Mouse (Mus musculus): ENCODE data around the gene Sugp2. TPM values are rescaled to one million over a fixed set of nuclear protein-coding genes. Genes with fewer than 3 reads are reported as not detected.
A peak's percentile ranks its signal among the peaks of the same experiment; 100 is the strongest.

Gene Sugp2
- polyA plus RNA-seq, 1 experiment from 2014 or later = 74.7 TPM

DNA sequence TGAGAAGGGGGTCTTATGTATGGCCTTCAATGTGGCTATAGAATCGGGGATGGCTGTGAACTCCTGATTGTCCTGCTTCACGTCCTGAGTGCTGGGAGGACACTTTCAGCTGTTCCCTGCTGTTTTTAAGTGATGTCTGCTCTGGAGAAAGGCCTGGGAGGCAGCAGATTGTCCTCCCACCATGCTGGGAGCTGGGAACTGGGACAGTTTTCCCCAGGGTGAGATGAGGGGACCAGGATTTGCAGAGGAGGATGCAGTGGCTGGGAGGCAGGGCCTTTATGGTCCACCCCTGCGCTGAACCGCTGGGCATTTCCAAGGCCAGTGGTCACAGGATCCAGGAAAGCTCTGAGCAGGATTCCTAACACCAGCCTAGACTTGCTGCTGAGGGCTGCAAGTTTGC lies 31.0 kb upstream of the Sugp2 start:
- Histone ChIP-seq H3K36me3 (ENCODE audit: control insufficient read depth, insufficient read depth, low read length) (no peaks in the 10 kb centered on the region), H3K27ac (ENCODE audit: low read depth, low read length) (no peak overlapping the region), H3K9me3 (ENCODE audit: control insufficient read depth, low read length) (no peaks in the 10 kb centered on the region), H3K27me3 (ENCODE audit: control insufficient read depth, insufficient read depth, low read length) (no peaks in the 10 kb centered on the region), H3K9ac (ENCODE audit: low read length) (no peak overlapping the region), H3K4me3 (ENCODE audit: low read depth, low read length) (no peak overlapping the region), H3K4me1 (replicated peaks; ENCODE audit: control insufficient read depth, insufficient read depth, low read length) (no peaks in the 10 kb centered on the region), H3K4me2 (ENCODE audit: low read depth, low read length, severe bottlenecking) (no peak overlapping the region)
- no peak for ATAC-seq (replicated peaks; ENCODE audit: low FRiP score)
- DNase-seq (ENCODE audit: low spot score) = no peak
- 74% methylated on average over 4 of the region's 4 CpGs for WGBS

DNA sequence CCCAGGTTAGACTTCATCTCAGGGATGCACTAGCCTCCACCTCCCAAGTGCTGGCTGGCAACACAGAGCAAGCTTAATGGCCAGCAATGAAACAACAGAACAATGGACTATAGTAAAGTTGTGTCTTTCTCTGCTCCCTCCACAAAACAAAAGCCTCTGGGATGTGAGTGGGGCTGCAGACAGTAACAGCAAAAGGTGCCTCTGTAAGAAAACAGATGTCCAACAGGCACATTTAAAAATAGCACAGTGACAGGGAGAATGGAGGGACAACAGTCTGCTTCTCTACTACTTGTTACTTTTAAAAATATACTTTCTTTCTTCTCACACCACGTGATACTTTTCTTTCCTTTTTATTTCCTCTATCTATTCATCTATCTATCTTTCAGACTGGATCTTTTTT lies 29.3 kb upstream of the Sugp2 start:
- Histone ChIP-seq H3K4me1 (replicated peaks; ENCODE audit: control insufficient read depth, insufficient read depth, low read length) (no peaks in the 10 kb centered on the region), H3K9me3 (ENCODE audit: control insufficient read depth, low read length) (no peaks in the 10 kb centered on the region), H3K4me3 (ENCODE audit: low read depth, low read length) (no peak overlapping the region), H3K36me3 (ENCODE audit: control insufficient read depth, insufficient read depth, low read length) (no peaks in the 10 kb centered on the region), H3K9ac (ENCODE audit: low read length) (no peak overlapping the region), H3K27me3 (ENCODE audit: control insufficient read depth, insufficient read depth, low read length) (no peaks in the 10 kb centered on the region), H3K27ac (ENCODE audit: low read depth, low read length) (no peak overlapping the region), H3K4me2 (ENCODE audit: low read depth, low read length, severe bottlenecking) (no peak overlapping the region)
- ATAC-seq (replicated peaks; ENCODE audit: low FRiP score) (no peak), DNase-seq (ENCODE audit: low spot score) (no peak)
- 61% methylated on average over 1 of the region's 1 CpGs for WGBS

DNA sequence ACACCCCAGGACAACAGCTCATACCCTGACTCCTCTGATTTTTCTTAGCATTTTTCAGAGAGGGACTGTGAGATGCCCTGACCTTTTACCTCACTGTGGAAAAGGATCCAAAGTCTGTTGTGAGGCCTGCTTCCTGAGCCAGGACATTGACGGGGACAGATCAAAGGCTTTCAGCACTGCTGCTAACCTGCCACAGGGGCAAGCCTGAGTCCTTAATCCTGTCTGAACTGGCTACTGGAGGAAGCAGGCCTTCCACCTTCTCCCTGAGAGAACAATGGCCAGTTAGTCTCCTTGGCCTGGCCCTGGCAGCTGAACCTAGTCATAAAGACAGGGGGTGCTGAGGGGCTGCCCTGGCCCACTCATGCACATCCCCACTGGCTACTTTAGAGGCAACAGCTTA lies 25.9 kb upstream of the Sugp2 start:
- no peak for ATAC-seq (replicated peaks; ENCODE audit: low FRiP score)
- no peaks in the 10 kb centered on the region for H3K36me3 ChIP-seq (ENCODE audit: control insufficient read depth, insufficient read depth, low read length)
- H3K4me3 ChIP-seq (ENCODE audit: low read depth, low read length) = no peak overlapping the region
- peaks cover 4% of the 10 kb centered on the region; the same call in 1 of the 2 replicates for H3K4me1 ChIP-seq (replicated peaks; ENCODE audit: control insufficient read depth, insufficient read depth, low read length)
- H3K9ac ChIP-seq (ENCODE audit: low read length) = no peak overlapping the region
- 40% methylated on average over 1 of the region's 1 CpGs for WGBS
- H3K27me3 ChIP-seq (ENCODE audit: control insufficient read depth, insufficient read depth, low read length) = peaks cover 10% of the 10 kb centered on the region
- H3K9me3 ChIP-seq (ENCODE audit: control insufficient read depth, low read length) = no peaks in the 10 kb centered on the region
- H3K27ac ChIP-seq (ENCODE audit: low read depth, low read length) = no peak overlapping the region
- DNase-seq (ENCODE audit: low spot score) = no peak
- no peak overlapping the region for H3K4me2 ChIP-seq (ENCODE audit: low read depth, low read length, severe bottlenecking)

DNA sequence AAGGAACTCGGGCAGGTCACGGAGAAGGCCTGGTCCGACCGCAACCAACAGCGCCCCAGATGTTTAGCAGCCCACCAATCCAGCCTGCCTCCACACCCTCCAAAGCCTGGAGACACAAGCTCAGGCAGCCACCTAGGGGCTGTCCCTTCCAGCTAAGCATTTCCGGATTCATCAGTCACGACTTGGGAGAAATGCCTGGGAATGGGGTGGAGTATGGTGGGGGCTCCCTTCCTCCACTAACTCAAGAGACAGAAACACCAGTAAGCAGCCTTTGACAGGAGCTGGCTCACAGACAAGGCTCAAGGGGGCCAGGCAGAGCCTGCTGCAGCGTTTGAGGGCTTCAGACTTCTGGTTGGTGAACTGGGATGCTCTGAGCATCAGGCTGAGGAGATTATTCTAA lies 23.5 kb upstream of the Sugp2 start:
- 33% methylated on average over 8 of the region's 8 CpGs for WGBS
- Histone ChIP-seq H3K27ac (ENCODE audit: low read depth, low read length) (no peak overlapping the region), H3K4me2 (ENCODE audit: low read depth, low read length, severe bottlenecking) (no peak overlapping the region)

DNA sequence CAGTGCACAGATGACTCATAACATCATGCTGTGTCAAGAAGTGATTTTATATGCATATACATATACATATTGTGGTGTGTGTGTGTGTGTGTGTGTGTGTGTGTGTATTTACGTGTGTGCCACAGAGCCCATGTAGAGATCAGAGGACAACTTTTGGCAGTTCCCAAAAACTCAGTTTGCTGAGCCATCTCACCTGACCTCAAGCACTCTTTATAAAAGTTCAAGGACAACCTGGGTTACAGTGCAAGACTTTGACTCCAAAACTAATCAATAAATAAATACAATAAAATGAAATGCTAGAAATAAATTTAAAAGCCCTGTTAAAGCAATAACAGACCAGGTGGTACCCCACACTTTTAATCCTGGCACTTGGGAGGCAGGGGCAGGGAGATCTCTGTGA lies 22.8 kb upstream of the Sugp2 start:
- peak overlapping the region; percentile 83 for H3K4me2 ChIP-seq (ENCODE audit: low read depth, low read length, severe bottlenecking)
- ATAC-seq (replicated peaks; ENCODE audit: low FRiP score) = no peak
- H3K9ac ChIP-seq (ENCODE audit: low read length) = peak overlapping the region; percentile 57; the same call in 1 of the 2 replicates
- no peaks in the 10 kb centered on the region for H3K9me3 ChIP-seq (ENCODE audit: control insufficient read depth, low read length)
- H3K27ac ChIP-seq (ENCODE audit: low read depth, low read length) = no peak overlapping the region
- H3K27me3 ChIP-seq (ENCODE audit: control insufficient read depth, insufficient read depth, low read length) = peaks cover 10% of the 10 kb centered on the region
- H3K4me3 ChIP-seq (ENCODE audit: low read depth, low read length) = peak overlapping the region; percentile 43
- H3K36me3 ChIP-seq (ENCODE audit: control insufficient read depth, insufficient read depth, low read length) = no peaks in the 10 kb centered on the region
- H3K4me1 ChIP-seq (replicated peaks; ENCODE audit: control insufficient read depth, insufficient read depth, low read length) = peaks cover 4% of the 10 kb centered on the region; the same call in 1 of the 2 replicates
- DNase-seq (ENCODE audit: low spot score) = no peak
- WGBS = 85% methylated on average over 1 of the region's 1 CpGs

More for the DNA sequence above, 23.5 kb upstream of the Sugp2 start:
- Histone ChIP-seq H3K4me1 (replicated peaks; ENCODE audit: control insufficient read depth, insufficient read depth, low read length) (peaks cover 4% of the 10 kb centered on the region; the same call in 1 of the 2 replicates), H3K4me3 (ENCODE audit: low read depth, low read length) (no peak overlapping the region), H3K9ac (ENCODE audit: low read length) (no peak overlapping the region), H3K36me3 (ENCODE audit: control insufficient read depth, insufficient read depth, low read length) (no peaks in the 10 kb centered on the region), H3K9me3 (ENCODE audit: control insufficient read depth, low read length) (no peaks in the 10 kb centered on the region), H3K27me3 (ENCODE audit: control insufficient read depth, insufficient read depth, low read length) (peaks cover 10% of the 10 kb centered on the region)
- no peak for ATAC-seq (replicated peaks; ENCODE audit: low FRiP score)
- DNase-seq (ENCODE audit: low spot score) = no peak

DNA sequence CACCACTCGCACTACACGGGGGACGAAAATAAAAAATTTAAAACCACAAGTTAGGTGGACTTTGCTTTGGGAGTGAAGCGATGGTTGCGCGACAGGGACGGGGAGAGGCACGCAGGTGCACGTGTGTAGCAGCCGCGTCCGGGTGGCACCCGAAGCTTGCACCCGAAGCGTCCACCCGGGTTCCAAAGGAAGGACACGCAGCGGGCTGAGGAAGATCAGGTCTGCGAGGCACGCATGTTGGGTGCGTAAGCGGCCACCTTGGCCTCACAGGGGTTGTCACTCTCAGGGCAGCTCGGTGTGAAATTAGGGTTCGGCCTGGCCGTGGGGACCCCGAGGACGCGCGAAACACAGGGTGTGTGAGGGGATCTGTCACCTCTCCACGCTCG lies 22.3 kb upstream of the Sugp2 start:
- Histone ChIP-seq H3K4me2 (ENCODE audit: low read depth, low read length, severe bottlenecking) (peak overlapping the region; percentile 83), H3K27ac (ENCODE audit: low read depth, low read length) (no peak overlapping the region), H3K9me3 (ENCODE audit: control insufficient read depth, low read length) (no peaks in the 10 kb centered on the region), H3K27me3 (ENCODE audit: control insufficient read depth, insufficient read depth, low read length) (peaks cover 10% of the 10 kb centered on the region), H3K36me3 (ENCODE audit: control insufficient read depth, insufficient read depth, low read length) (no peaks in the 10 kb centered on the region), H3K4me1 (replicated peaks; ENCODE audit: control insufficient read depth, insufficient read depth, low read length) (peaks cover 4% of the 10 kb centered on the region; the same call in 1 of the 2 replicates), H3K9ac (ENCODE audit: low read length) (peak overlapping the region; percentile 57), H3K4me3 (ENCODE audit: low read depth, low read length) (peak overlapping the region; percentile 43)
- DNase-seq (ENCODE audit: low spot score) (no peak), ATAC-seq (replicated peaks; ENCODE audit: low FRiP score) (no peak; the same call in 1 of the 2 replicates)
- WGBS = 4% methylated on average over 31 of the region's 31 CpGs

DNA sequence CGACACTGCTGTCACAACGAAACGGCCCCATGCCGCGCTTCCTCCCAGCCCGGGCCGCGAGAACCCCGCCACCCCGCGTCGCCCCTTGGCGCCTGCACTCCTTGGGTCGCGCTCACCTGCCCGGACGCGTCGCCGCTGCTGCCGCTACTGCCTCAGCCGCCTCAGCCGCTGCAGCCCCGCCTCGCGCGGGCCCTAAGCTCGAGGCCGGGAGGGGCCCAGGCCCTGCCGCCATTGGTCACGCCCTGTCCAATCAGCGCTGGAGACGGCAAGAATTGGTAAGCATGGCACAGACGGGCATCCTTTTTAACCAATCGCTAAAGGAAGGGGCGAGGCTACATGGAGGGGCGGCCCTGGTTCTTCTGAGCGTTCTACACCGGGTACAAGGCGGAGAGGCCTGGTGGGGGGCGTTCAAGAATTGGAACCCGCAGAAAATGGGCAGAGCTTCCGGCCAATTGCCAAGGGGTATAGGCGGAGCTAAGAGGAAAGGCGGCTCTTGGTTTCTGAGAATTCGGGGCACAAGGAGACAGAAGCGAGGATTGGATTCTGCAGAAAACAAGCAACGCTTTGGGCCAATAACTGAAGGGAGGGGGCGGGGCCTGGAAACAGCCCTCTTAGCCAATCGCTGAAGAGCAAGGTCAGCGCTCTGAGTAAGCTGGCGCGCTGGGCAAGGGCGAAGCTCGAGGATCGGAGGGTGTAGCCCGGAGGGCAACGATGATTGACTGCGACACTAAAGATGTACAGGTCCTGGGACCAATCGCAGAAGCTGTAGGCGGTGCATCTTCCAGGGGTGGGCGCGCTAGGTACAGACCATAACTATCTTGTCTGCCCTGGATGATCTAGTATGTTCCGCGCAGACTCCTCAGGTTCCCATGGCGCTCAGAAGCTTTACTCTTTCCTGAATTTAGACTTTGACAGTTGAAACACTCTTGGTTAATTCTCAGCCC lies 21.6 kb upstream of the Sugp2 start, which contains the start of gene Slc25a42:
TSS of gene Slc25a42 (minus strand) at position 194 of the 944 bp plus-strand sequence.
- peak; percentile 96 for DNase-seq (ENCODE audit: low spot score)

DNA sequence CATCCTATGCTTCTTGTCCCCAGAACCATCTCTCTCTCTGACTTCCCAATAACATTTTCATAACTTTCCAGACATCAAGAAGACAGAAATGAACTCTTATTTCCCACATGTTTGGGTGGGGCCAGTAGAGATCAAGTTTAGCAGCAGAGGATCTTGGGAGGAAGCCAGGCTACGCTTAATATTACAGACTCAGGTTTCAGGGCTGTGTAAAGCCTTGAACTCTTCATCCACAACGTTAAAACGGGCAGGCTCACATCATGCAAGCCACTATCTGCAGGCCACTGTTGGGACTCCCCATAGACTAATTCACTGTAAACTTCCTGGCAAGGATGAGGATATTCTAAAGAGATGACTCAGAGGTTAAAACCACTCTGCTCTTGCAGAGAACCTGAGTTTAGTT lies 19.6 kb upstream of the Sugp2 start:
- peaks cover 10% of the 10 kb centered on the region for H3K27me3 ChIP-seq (ENCODE audit: control insufficient read depth, insufficient read depth, low read length)
- DNase-seq (ENCODE audit: low spot score) (no peak), ATAC-seq (replicated peaks; ENCODE audit: low FRiP score) (no peak)
- peaks cover 4% of the 10 kb centered on the region; the same call in 1 of the 2 replicates for H3K4me1 ChIP-seq (replicated peaks; ENCODE audit: control insufficient read depth, insufficient read depth, low read length)
- WGBS = 64% methylated on average over 3 of the region's 3 CpGs
- no peaks in the 10 kb centered on the region for H3K9me3 ChIP-seq (ENCODE audit: control insufficient read depth, low read length)
- no peak overlapping the region for H3K9ac ChIP-seq (ENCODE audit: low read length)
- H3K27ac ChIP-seq (ENCODE audit: low read depth, low read length) = no peak overlapping the region
- no peak overlapping the region for H3K4me3 ChIP-seq (ENCODE audit: low read depth, low read length)
- no peaks in the 10 kb centered on the region for H3K36me3 ChIP-seq (ENCODE audit: control insufficient read depth, insufficient read depth, low read length)
- H3K4me2 ChIP-seq (ENCODE audit: low read depth, low read length, severe bottlenecking) = no peak overlapping the region

More for the DNA sequence above, 21.6 kb upstream of the Sugp2 start, which contains the start of gene Slc25a42:
- peak within 1 kb of the TSS; percentile 57 for H3K9ac ChIP-seq (ENCODE audit: low read length)
- under 1% methylated on average over 66 of the region's 66 CpGs for WGBS
- peaks cover 4% of the 10 kb centered on the region; the same call in 1 of the 2 replicates for H3K4me1 ChIP-seq (replicated peaks; ENCODE audit: control insufficient read depth, insufficient read depth, low read length)
- peak within 1 kb of the TSS; percentile 83 for H3K4me2 ChIP-seq (ENCODE audit: low read depth, low read length, severe bottlenecking)
- peak within 1 kb of the TSS; percentile 43 for H3K4me3 ChIP-seq (ENCODE audit: low read depth, low read length)
- peaks cover 10% of the 10 kb centered on the region for H3K27me3 ChIP-seq (ENCODE audit: control insufficient read depth, insufficient read depth, low read length)
- H3K36me3 ChIP-seq (ENCODE audit: control insufficient read depth, insufficient read depth, low read length) = no peaks in the 10 kb centered on the region
- no peak within 1 kb of the TSS for H3K27ac ChIP-seq (ENCODE audit: low read depth, low read length)
- no peaks in the 10 kb centered on the region for H3K9me3 ChIP-seq (ENCODE audit: control insufficient read depth, low read length)
- ATAC-seq (replicated peaks; ENCODE audit: low FRiP score) = peak; percentile 99

All from forebrain, embryonic 11.5 days (tissue).